Mouse (Mus musculus) liver (tissue): ENCODE results near the gene Wdr77.
"Not testable (repeated sequence)": the region's sequence is repeated elsewhere in the genome, so short reads cannot be mapped to it uniquely, and the experiment has no call there.

Experiments used
- DNase-seq: peaks from one replicate; pipeline ENCODE4 v3.0.0-alpha.2; 2020; ENCODE audit warnings: mixed read lengths

The Wdr77 gene

DNA sequence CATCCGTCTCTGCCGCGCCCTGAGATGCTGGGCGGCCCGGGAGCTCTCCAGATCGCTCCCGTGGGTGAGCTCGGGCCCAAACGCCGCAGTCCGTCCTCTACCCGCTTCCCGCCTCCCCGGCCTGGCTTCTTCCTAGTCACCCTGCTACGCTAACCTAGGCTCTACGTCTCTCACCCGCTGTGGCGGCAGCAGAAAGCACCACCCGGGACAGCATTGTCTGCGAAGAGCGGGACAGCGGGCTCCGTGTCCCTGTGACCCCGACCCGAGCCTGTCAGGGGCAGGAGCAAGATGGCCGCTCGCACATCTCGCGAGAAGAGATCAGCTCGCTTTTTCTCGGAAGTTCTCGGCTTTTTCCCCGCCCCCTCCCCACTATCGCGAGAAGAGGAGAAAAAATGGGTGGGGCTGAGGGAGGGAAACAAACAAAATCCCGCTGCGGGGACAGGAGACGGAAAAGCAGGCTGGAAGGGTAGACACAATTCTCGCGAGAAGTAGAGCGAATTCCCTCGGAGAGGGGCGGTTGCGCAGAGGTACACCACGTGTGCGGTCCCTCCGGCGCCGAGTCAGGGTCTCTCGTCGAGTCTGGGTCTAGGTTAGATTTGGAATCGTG is at the start of gene Wdr77:
Gene Wdr77, plus strand, starts transcription at position 396 of the 607 bp plus-strand sequence.
- peak; percentile 99 for DNase-seq

DNA sequence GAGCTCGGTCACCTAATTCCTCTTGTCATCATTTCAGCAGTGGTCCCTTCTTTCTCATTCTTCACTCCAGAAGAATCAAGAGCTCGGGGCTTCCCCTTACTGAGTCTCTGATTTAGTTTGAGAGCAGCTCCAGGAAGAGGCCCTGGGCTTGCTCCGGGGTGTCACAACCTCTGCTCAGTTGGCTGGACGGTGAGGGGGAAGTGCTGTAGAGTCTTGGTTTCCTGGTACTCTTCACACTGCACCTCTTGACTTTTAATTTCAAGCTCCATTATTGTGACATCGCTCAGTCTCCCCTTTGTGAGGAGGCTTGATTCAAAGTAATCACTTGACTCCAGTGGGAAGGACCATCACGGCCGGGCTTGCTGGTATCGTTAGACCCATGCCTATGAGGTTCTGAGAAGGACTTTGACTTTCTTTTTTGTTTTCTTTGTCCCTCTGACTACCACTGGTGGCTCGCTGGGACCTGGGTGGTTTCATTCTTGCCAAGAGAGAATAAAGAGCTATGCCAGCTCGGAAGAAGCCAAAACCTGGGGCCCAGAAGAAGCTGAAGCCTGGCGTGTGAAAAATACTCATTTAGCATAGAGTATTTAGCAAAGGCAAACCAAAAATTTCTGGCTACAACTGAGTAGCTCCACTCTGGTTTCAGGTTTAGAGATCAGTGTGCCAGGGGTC is 48.5 kb upstream of the Wdr77 start:
- no peak for DNase-seq

DNA sequence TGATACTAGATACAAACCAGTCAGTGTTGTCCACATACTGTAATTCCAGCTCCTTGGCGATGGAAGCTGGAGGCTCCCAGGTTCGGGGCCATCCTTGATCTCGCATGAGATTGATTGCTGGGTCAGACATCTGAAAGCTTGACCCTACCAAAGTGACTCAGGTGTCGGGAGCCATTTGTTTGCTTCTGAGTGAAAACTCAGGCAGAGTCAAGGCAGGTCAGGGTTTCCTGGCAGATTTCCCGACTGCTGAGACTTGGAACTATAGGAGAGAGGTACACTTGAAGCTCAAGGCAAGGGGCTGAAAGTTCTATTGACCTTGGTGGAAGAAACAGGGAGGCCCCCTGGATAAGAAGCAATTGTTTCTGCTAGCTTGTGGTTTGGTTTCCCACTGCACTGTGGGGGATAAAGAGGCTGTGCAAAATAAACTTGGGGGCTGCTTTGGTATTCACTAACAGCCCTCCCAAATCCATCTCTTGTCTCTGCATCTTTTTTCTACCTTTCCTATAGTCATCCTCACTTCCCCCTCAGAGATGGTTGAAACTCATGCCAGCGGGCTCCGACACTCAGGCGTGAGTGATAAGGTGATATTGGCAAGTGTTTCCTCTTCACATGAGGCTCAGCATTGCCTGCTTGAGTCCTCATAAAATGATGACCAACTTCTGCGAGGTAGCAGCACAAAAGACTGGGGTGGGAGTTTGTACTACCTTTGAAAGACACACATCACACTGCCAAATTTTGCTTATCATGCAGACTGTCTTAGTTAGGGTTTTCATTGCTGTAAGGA is 46.9 kb upstream of the Wdr77 start:
- no peak for DNase-seq

DNA sequence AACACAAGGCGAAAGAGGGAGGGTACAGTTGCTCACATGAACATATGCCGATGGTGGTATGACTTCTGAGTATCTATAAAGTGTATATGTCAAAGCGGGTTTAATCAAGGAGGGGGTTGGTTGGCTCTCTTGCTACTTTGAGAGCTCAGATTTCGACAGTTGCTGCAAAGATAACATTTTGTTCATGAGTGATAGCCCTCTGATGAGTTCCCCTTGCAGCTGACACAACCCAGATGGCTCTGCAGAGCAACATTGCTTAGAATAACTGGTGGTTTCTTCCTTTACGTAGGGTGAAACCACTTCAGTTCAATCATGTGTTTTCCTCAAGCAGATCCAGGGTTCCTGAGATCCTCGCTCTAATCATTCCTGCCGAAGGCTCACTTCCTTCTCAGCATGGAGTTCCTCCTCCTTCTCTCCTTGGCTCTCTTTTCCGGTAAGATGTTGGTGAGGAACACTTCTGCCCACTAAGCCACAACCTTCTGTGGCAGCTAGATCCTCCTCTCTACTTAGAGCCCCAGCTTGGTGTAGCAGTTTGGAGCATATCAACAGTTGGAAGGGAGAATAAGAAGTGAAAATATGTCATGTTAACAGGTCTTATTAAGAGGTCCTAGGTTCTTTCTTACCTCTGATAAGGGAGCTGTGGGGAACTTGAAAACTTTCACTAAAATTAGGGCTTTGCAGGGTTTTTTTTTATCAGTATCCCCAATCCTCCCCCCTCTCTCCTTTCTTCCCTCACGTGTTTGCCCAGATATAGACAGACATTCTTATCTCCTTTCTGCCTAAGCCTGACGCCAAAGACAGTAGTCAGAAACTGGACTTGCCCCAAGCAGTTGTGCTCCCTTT is 45.1 kb upstream of the Wdr77 start:
- DNase-seq = no peak

DNA sequence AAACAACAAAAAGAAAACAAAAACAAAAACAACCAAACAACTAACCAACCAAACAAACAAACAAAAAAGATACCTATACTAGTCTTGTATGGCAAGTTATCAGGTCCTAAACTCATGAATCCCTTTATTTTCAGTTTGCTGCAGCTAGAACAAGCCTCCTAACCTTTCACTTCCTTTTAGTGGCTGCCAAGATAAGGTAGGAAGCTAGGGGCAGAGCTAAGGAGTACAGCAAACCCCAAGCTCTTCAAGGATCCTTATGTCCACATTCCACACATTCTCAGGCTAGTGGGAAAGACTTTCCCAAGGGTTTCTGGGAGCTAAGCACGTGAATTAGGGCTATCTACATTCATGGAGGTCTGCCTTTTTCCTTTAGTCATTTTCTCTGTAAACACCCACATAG is 43.9 kb upstream of the Wdr77 start:
- no peak for DNase-seq

DNA sequence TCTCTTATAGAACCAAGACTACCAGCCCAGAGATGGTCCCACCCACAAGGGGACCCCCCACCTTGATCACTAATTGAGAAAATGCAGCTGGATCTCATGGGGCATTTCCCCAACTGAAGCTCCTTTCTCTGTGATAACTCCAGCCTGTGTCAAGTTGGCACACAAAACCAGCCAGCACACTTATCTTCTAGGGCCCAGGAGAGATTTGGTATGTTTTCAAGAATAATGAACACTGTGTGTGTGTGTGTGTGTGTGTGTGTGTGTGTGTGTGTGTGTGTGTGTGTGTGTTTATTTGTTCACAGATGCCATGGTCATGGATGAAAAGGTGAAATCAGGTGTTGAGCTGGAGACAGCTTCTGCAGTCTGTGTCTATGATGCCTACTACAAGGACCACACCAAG is 42.7 kb upstream of the Wdr77 start:
- DNase-seq = not testable (repeated sequence)

DNA sequence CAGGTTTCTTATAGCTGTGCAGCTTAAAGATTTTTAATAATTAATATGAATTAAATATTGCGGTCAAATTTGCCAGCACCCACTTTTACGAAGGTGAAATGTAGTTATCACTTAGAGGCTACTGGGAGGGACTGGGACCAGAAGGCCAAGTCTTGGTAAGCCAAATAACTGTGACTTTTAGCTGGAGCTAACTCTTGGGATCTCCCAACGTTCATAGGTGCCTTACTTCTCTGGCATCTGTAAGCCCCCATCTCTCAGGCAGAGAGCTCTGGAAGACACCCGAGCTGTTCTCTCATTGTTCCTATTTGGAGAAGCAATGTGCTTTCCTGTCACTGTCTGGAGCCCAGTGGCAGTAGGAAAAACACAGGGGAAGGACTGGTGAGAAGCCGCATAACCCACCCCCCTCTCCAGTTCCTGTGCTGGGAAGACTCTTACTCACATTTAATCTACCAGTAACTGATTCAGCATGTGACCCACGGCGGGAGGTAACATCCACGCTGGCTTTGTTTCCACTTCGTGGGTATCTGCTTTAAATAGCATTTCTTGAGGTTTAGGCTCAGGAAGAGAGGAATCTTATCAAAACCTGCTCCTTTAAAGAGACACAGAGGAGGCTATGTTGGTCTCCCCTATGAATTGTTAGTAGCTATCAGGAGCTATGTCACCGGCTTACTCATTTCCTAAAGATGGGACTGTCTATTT is 41.4 kb upstream of the Wdr77 start:
- no peak for DNase-seq

DNA sequence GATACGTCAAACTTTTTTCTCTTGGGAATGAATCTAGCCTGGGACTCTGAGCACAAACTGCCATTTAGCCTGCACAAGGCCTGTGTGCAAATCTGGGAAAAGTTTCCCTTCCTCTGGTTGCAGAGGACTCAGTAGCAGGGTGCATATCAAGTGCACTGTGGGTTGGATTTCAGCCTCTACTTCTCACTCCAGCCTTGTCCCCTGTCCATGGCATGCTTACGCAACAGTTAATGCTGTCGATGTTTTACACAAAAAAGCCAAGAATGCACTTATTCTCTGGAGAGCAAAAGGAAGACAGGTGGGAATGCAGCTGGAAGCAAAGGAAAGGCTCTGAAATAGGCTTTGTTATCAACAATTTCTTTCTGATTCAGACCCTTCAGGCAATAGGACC is 40.8 kb upstream of the Wdr77 start:
- no peak for DNase-seq

DNA sequence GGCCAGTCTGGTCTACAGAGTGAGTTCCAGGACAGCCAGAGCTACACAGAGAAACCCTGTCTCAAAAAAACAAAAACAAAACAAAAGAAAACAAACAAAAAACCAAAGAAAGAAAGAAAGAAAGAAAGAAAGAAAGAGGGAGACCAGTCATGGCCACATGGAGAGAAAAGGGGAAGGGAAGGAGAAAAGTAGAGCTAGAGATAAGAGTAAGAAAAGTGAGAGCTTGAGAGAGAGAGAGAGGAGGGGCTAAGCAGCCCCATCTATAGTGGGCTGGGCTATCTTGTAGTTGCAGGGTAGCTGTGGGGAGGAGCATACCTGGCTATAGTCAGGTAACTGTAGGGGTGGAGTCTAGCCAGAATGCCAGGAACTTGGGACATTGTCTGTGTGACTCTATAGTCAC is 38.4 kb upstream of the Wdr77 start:
- not testable (repeated sequence) for DNase-seq

DNA sequence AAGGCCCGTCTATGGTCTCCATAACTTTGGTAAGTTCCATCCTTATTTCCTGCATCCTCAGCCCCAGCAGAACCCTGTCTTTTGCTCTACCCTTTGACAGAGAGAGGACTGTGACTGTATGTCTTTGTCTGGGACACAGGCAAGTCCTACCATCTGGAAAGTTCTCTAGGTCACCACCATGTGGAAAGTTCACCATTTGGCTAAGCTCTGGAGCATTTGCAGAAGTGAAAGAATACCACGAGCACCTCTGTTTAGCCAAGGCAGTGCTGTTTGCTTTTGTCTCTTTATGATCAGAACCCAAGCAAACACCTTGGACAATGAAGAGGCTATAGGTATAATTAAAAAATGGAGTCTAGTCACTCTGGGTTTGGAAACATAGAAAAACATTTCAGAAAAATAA is 37.2 kb upstream of the Wdr77 start:
- no peak for DNase-seq

DNA sequence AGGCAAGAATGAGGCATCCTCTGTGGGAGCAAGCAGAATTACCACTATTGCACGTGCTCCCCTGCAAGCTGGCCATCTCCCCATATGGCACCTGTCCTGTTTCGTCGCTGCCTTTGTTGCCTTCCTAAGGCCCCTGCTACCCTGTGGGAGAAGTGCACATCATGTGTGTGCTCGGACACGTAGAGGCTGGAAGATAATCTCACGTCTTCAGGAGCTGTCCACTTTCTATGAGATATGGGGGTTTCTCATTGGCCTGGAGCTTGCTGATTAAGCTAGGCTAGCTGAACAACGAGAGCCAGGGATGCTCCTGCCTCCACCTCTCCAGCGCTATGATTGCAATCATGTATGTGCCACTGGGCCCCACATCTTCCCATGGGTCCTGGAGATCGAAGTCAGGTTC is 34.6 kb upstream of the Wdr77 start:
- peak; percentile 13 for DNase-seq

DNA sequence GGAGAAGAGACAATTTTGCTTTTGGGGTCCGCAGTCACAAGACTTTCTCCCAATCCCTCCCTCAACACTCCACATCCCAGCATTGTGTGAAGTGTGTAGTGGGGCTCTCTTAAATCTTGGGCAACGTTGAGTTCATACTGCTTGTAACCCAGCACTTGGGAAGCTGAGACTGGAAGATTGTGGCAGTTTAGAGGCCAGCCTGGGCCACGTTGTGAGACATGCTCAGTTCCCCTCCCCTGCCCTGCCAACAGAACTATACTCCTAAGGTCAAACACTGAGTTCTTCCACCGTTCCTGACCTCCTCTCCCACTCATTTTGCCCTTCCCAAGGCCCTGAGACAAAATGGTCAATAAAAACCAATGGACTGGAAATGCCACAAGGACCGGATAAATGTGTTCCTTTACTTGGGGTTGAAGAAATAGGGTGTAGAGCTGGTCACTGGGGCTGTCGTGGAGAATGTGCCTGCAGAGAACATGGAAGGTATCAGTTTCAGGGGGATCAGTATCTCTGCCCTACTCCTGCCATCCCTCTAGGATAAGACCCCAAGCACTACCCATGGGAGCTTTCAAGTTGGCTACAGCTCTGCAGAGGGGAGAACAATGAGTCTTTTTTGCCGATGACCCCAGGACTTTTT is 31.5 kb upstream of the Wdr77 start:
- no peak for DNase-seq

DNA sequence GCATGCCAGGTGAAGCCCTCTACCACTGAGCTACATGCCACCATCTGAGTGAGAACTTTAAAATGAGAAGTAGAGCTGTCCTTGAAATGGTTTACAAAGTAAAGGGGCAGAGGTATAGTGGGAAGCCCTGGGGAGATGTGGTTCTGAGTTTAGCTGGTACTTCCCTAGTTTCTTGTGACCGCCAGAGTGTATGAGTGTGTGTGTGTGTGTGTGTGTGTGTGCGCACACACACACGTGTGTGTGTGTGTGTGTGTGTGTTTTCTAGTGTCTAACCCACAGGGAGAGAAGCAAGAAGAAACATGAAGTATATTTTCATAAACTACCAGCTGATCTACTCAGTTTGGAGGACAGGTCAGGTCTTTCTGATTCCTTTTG is 31.0 kb upstream of the Wdr77 start:
- no peak for DNase-seq

DNA sequence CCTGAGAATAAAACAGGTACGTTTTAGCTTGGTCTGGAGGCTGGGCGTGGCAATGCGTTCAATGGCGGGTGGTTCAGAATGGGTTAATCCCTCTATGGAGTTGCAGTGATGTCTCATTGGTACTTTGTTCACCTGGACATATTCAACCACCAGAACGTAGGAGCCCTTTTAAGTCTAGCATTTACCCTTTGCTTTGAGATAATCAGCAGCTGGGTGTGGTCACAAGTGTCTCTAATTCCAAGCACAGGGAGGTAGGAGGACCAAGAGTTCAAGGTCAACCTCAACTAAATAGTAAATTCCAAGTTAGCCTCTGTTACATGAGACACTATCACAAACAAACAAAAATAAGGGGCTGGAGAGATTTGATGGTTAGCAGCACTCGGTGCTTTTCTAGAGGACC is 30.4 kb upstream of the Wdr77 start:
- no peak for DNase-seq

DNA sequence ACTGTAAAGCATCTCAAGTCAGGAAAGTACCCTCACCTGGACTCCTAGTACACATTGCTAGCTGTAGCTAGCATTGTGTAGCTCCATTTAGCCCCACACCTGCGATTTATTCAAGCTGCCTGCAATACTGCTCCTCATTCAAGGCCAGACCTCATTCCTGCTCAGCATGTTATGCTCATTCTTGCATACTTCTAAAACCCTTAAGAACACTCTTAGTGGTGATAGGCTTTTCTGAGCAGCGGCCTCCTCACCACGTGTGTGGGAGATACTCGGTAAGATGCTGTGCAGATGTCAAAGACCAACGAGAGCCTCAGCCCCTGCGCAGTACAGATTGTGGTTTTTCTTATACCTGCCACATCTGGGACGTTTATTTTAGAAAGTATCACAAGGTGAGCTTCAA is 29.3 kb upstream of the Wdr77 start:
- no peak for DNase-seq

DNA sequence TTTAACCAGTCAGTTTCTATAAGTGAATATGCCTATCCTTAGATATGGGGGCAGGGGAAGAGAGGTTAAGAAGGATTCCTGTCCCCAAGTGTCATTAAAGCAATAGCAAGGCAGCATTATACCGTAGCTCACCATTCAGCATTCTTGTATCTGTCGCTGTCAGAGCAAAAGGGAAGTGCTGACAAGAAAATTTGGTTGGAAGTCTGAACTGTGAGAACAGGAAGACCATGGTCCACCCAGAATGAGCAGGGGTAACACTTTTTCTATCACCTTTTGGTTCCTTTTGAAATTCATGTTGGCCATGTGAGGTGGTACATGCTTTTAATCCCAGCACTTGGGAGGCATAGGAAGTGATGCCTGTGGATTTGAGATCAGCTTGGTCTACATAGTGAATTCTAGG is 28.1 kb upstream of the Wdr77 start:
- no peak for DNase-seq

DNA sequence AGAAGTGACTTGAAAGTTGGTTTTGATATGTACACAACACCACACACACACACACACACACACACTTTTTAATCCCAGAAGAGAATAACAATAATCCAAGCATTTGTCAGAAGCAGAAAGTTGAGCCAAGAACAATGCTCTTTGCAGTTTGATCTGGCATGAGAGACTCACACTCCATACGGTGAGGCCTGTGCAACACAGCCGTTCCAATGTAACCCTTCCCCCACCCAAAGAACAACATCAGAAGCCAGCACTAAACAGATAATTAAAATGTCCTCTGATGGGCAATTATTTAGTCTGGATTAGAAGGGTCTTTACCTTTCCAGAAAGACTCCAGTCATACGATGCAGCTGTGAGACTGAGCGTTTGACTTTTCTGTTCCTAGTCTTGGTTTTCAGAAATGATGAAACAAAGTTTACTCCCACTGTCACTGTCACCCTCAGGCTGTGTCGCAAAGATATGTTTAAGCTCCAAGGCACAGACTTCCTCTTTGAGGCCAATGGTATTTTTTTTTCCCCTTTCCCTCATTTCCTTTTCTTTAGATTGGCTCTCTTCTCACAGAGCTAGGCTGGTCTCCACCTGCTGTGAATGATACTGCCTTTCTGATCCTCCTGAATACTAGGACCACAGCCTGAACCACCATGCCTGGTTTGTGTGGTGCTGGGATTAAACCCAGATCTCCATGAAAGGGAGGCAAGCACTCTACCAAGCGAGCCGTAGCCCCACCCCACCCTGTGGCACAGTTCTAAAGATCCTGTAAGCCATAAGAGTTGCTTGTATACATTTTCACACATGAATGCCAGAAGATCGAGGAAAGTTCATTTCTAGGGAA is 26.7 kb upstream of the Wdr77 start, which contains the start of gene I830077J02Rik:
Gene I830077J02Rik, minus strand, starts transcription at position 425 of the 832 bp plus-strand sequence.
- DNase-seq = no peak

DNA sequence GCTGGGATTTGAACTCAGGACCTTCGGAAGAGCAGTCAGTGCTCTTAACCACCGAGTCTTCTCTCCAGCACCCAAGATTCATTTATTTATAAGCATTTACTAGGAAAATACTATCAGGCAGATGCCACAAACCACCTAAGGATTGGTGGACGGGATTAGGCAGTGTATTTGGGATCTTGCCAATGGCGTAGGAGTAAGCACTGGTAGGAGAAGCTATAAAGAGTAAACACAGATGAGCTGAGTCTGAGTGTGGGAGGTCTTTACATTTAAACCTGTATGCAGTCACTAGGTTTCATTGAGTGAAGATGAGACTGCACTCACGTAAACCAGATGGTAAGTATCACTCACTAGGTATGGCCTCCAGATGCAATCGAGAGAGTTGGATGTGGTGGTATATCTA is 25.2 kb upstream of the Wdr77 start:
- no peak for DNase-seq

DNA sequence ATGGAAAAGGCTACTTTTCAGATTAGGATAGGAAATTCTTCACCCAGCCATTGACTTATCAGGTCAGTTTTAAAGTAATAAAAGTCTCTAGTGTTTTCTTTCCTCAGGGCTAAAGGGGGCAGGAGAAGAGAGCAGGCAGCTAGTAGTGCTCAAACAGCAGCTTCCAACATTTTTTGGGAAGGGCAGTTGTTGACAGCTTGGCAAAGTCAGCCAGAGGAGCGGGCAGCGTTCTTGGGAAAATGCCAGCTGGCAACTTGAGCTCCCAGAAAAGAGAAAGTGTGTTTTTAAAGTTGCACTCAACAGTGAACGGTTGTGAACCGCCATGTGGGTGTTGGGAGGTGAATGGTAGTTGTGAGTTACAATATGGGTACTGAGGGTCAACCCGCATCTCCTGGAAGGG is 24.1 kb upstream of the Wdr77 start:
- no peak for DNase-seq

DNA sequence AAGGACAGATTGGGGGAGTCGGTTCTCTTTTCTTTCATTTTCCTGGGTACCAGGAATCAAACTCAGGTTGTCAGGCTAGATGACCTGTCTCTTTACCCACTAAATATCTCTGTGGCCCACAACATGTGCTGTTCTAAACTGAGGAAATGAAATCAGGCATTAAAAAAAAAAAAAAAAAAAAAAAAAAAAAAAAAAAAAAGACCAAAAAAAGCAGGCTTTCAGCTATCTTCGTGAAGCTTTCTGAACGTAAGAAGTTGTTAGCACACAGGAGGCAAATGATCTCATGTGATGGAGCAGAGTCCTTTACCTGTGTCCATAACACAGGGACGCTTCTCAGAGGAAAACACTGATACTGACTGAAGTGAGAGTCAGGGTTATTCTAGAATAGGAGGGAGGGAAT is 23.1 kb upstream of the Wdr77 start:
- DNase-seq = no peak

DNA sequence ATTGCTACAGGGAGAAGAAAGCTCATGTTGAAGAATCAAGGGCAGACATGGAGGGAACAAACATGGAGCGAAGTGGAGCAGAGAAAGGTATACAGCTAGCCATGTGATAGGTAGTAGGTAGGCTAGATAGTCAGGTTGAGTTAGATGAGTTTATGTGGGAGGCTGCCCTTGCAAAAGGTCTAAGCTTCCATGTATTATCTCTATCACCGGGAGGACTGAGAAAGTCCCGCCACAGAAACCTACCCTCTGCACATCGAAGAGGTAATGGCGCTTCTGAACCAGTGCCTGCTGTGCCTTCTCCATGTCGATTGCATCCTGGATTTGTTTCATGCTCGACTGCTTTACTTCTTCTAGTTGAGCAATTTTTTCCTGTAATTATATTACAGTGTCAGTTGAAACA is 7.8 kb upstream of the Wdr77 start:
- DNase-seq = no peak
